Mouse (Mus musculus): ENCODE measurements around the gene Megf6. TPM values are rescaled to one million over a fixed set of nuclear protein-coding genes. Genes with fewer than 3 reads are reported as not detected.

Gene Megf6
- total and polyA plus RNA-seq, 2 experiments: 0.28 to 1.4 TPM

- TF ChIP-seq POLR2A (IDR thresholded peaks at IDR 0.05; ENCODE audit: extremely low read depth, insufficient read depth, low read length): no peak
- TF ChIP-seq CTCF (IDR thresholded peaks at IDR 0.05; ENCODE audit: low read depth, low read length): no peak
- no peaks in the 10 kb centered on the region for H3K36me3 ChIP-seq (ENCODE audit: control insufficient read depth, insufficient read depth, low read length)
- H3K27ac ChIP-seq (replicated peaks; ENCODE audit: insufficient read depth, low read depth, low read length): no peak overlapping the region
- no peak overlapping the region for H3K4me3 ChIP-seq (ENCODE audit: insufficient read depth, low read depth, low read length)
- H3K27me3 ChIP-seq (ENCODE audit: control insufficient read depth, insufficient read depth, low read length): no peaks in the 10 kb centered on the region
- 16% methylated on average over 9 of the region's 9 CpGs for WGBS
- peak; percentile 53 for DNase-seq (ENCODE audit: extremely low read depth, low read depth, low spot score)
- no peaks in the 10 kb centered on the region for H3K79me2 ChIP-seq (ENCODE audit: control insufficient read depth, insufficient read depth, low read length)
- peaks cover 6% of the 10 kb centered on the region; the same call in 1 of the 2 replicates for H3K4me1 ChIP-seq (ENCODE audit: control insufficient read depth, insufficient read depth, low read length)
- no peak overlapping the region for H3K9ac ChIP-seq (ENCODE audit: low read depth, low read length)
These were observed 127.2 kb downstream of the Megf6 start for GRCm38 (mm10) chr4:154297761-154298160.

GRCm38 (mm10) chr4:154299541-154300271 lies 129.2 kb downstream of the Megf6 start:
- Histone ChIP-seq H3K36me3 (ENCODE audit: control insufficient read depth, insufficient read depth, low read length) (no peaks in the 10 kb centered on the region), H3K79me2 (ENCODE audit: control insufficient read depth, insufficient read depth, low read length) (no peaks in the 10 kb centered on the region), H3K27ac (replicated peaks; ENCODE audit: insufficient read depth, low read depth, low read length) (peak overlapping the region; percentile 13; the same call in 1 of the 2 replicates), H3K9ac (ENCODE audit: low read depth, low read length) (peak overlapping the region; percentile 75), H3K4me1 (ENCODE audit: control insufficient read depth, insufficient read depth, low read length) (no peaks in the 10 kb centered on the region), H3K27me3 (ENCODE audit: control insufficient read depth, insufficient read depth, low read length) (no peaks in the 10 kb centered on the region), H3K4me3 (ENCODE audit: insufficient read depth, low read depth, low read length) (peak overlapping the region; percentile 80)
- TF ChIP-seq POLR2A (IDR thresholded peaks at IDR 0.05; ENCODE audit: extremely low read depth, insufficient read depth, low read length) (no peak), CTCF (IDR thresholded peaks at IDR 0.05; ENCODE audit: low read depth, low read length) (no peak)
- 1% methylated on average over 64 of the region's 66 CpGs for WGBS
- DNase-seq (ENCODE audit: extremely low read depth, low read depth, low spot score): peak; percentile 52

DNA sequence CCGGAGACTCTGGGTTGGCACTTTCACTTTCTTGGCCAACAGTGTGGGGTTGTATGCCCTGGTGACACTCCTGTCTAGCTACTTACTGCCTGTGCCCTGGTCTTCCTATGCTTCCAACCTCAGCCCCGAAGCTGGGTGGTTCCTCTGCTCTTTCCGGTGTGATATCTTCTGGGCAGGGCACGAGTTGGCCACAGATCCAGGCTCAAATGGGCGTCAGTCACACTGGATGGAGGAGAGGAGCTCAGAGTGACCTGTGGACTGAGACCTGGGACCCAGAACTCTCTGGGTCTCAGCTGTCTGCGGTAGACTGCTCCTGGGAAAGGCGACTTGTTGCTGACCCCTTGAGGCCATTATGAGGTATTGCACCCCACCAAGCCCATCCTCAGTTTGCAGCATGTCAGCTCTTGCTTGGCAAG lies 130.9 kb downstream of the Megf6 start, which contains the start of gene Arhgef16:
Arhgef16 (minus strand) TSS at position 211 of the 416 bp plus-strand sequence.
- no peaks in the 10 kb centered on the region for H3K36me3 ChIP-seq (ENCODE audit: control insufficient read depth, insufficient read depth, low read length)
- no peaks in the 10 kb centered on the region for H3K27me3 ChIP-seq (ENCODE audit: control insufficient read depth, insufficient read depth, low read length)
- H3K9ac ChIP-seq (ENCODE audit: low read depth, low read length): no peak within 1 kb of the TSS
- no peaks in the 10 kb centered on the region for H3K4me1 ChIP-seq (ENCODE audit: control insufficient read depth, insufficient read depth, low read length)
- TF ChIP-seq POLR2A (IDR thresholded peaks at IDR 0.05; ENCODE audit: extremely low read depth, insufficient read depth, low read length) (no peak), CTCF (IDR thresholded peaks at IDR 0.05; ENCODE audit: low read depth, low read length) (peak; percentile 97)
- WGBS: 11% methylated on average over 7 of the region's 7 CpGs
- H3K79me2 ChIP-seq (ENCODE audit: control insufficient read depth, insufficient read depth, low read length): no peaks in the 10 kb centered on the region
- H3K27ac ChIP-seq (replicated peaks; ENCODE audit: insufficient read depth, low read depth, low read length): no peak within 1 kb of the TSS
- no peak within 1 kb of the TSS for H3K4me3 ChIP-seq (ENCODE audit: insufficient read depth, low read depth, low read length)
- peak; percentile 66 for DNase-seq (ENCODE audit: extremely low read depth, low read depth, low spot score)

DNA sequence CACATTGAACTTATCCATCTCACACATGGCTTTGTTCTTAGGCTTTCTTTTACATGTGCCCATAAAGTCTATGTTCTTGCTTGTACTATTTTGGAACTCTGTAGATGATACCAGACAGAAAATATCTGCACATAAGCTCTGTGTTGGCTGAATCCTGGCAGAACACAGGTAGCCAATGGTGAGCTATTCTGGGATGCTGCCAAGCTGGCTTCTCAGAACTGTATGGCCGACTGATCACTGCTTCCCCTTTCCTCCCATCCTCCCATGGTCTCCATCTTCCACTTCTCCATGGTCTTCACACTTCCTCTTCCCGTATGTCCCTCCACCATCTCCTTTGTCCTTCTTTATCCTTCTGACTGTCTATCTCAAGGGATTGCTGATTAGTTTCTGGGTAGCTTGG lies 138.6 kb downstream of the Megf6 start:
- Histone ChIP-seq H3K27me3 (ENCODE audit: control insufficient read depth, insufficient read depth, low read length) (no peaks in the 10 kb centered on the region), H3K4me3 (ENCODE audit: insufficient read depth, low read depth, low read length) (no peak overlapping the region), H3K4me1 (ENCODE audit: control insufficient read depth, insufficient read depth, low read length) (no peaks in the 10 kb centered on the region), H3K79me2 (ENCODE audit: control insufficient read depth, insufficient read depth, low read length) (no peaks in the 10 kb centered on the region), H3K36me3 (ENCODE audit: control insufficient read depth, insufficient read depth, low read length) (no peaks in the 10 kb centered on the region), H3K27ac (replicated peaks; ENCODE audit: insufficient read depth, low read depth, low read length) (no peak overlapping the region), H3K9ac (ENCODE audit: low read depth, low read length) (no peak overlapping the region)
- WGBS: 72% methylated on average over 2 of the region's 2 CpGs
- TF ChIP-seq POLR2A (IDR thresholded peaks at IDR 0.05; ENCODE audit: extremely low read depth, insufficient read depth, low read length): no peak
- TF ChIP-seq CTCF (IDR thresholded peaks at IDR 0.05; ENCODE audit: low read depth, low read length): no peak
- DNase-seq (ENCODE audit: extremely low read depth, low read depth, low spot score): no peak

DNA sequence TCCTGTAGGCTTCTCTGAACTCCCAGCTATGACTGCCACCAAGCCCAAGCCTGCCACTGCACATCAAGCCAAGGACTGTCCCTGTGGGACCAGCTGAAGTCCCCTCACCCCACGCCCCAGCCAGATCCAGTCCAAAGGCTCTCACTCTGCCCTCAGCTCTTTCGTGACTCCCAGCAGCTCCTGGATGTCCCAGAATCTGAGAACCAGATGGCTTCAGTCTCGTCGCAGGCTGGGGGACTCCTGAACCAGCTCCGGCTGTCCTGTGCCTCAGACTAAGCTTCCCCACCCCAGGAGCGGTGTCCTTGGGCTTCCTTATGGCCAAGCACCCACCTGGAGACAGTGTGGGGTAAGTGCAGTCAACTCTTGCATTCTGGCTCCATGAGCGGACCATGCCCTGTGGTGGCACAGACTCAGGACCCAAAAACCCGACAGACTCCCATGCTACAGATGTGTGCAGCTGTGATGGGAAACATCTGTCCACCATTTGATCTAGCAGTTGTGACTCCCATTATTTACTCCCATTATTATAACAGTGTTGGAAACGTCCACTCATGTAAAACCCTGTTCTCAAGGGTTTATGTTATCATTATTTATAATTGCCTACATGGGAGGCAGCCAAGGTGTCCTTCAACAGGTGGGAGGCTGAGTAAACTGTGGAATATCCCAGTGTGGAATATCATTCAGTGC lies 140.2 kb downstream of the Megf6 start:
- no peak for DNase-seq (ENCODE audit: extremely low read depth, low read depth, low spot score)
- 81% methylated on average over 9 of the region's 9 CpGs for WGBS
- no peaks in the 10 kb centered on the region for H3K36me3 ChIP-seq (ENCODE audit: control insufficient read depth, insufficient read depth, low read length)
- no peaks in the 10 kb centered on the region for H3K4me1 ChIP-seq (ENCODE audit: control insufficient read depth, insufficient read depth, low read length)
- H3K27me3 ChIP-seq (ENCODE audit: control insufficient read depth, insufficient read depth, low read length): no peaks in the 10 kb centered on the region
- H3K79me2 ChIP-seq (ENCODE audit: control insufficient read depth, insufficient read depth, low read length): no peaks in the 10 kb centered on the region
- H3K9ac ChIP-seq (ENCODE audit: low read depth, low read length): no peak overlapping the region
- TF ChIP-seq POLR2A (IDR thresholded peaks at IDR 0.05; ENCODE audit: extremely low read depth, insufficient read depth, low read length) (no peak), CTCF (IDR thresholded peaks at IDR 0.05; ENCODE audit: low read depth, low read length) (no peak)
- H3K4me3 ChIP-seq (ENCODE audit: insufficient read depth, low read depth, low read length): no peak overlapping the region
- H3K27ac ChIP-seq (replicated peaks; ENCODE audit: insufficient read depth, low read depth, low read length): no peak overlapping the region

All from liver, adult 2 months (tissue).